ENCODE assay signal across 8 mouse cellular contexts in genomic region chr6:83673395-83673794, GRCm38 (mm10). TPM values are rescaled to one million over a fixed set of nuclear protein-coding genes. Genes with fewer than 3 reads are reported as not detected.
DNase-seq lines count a peak whose midpoint lies in the region; ATAC-seq lines count a peak whose summit lies in the region.
"Had no signal": no experiment of that assay in that cellular context is flagged by ENCODE, and none has a peak within 500 bp of the region (broad histone marks: within the 10 kb centered on the region; RNA-seq: fewer than 3 reads in every experiment).

No protein-coding gene starts in this region.

- H3K27ac ChIP-seq in midbrain, embryonic 13.5 days: no peak overlapping the region

- no peaks in the 10 kb centered on the region for H3K9me3 ChIP-seq in midbrain, embryonic 13.5 days

- H3K4me1 ChIP-seq in midbrain, embryonic 13.5 days (replicated peaks): no peaks in the 10 kb centered on the region

- no peak overlapping the region for H3K4me3 ChIP-seq in midbrain, embryonic 13.5 days (replicated peaks)

- no peaks in the 10 kb centered on the region for H3K36me3 ChIP-seq in midbrain, embryonic 13.5 days

- peak; percentile 81 for DNase-seq in ES-CJ7 (ENCODE audit: low read depth, low spot score)
- DNase-seq in adrenal gland, adult (ENCODE audit: inconsistent age in 2 of 2, low spot score in 1 of 2): peak; percentile 60 to 90
- peak; percentile 90 for DNase-seq in embryo, embryonic 10.5 days (ENCODE audit: low spot score)
- DNase-seq in heart, postnatal 14 days: peak; percentile 70 to 82
- peak; percentile 40 for DNase-seq in left cerebral cortex, adult 11 months (ENCODE audit: low spot score)
- DNase-seq in spleen, postnatal 4 days (ENCODE audit: low spot score in 2 of 2): peak; percentile 50 to 83

- ATAC-seq in midbrain, embryonic 13.5 days: peak; percentile 72; the same call in 1 of the 2 replicates

- WGBS in midbrain, embryonic 13.5 days: 5% methylated on average over 4 of the region's 4 CpGs

- peaks cover 8% of the 10 kb centered on the region; the same call in 1 of the 2 replicates for H3K27me3 ChIP-seq in midbrain, embryonic 13.5 days

- no peak overlapping the region for H3K4me2 ChIP-seq in midbrain, embryonic 13.5 days (replicated peaks)

- no peak overlapping the region for H3K9ac ChIP-seq in midbrain, embryonic 13.5 days (replicated peaks)

- intact Hi-C loops in heart, postnatal 14 days (cut with DNase I): loop anchor here (1.0 to 10.0 kb wide), 3 partner anchors 90 to 449 kb away; no protein-coding TSS in a partner anchor

RNA-seq across cellular contexts. Expression of gene Cd207, which starts 4.3 kb away (rescaled TPM):
- under 1 TPM; 0.37 to 0.76 TPM for total RNA-seq in heart, postnatal 14 days (2021)
- not detected in 2 replicates for polyA plus RNA-seq in midbrain, embryonic 13.5 days (2015; fragmentation: Nextera tagmentation; extraction: Ambion mirVana)
- polyA plus RNA-seq: lung, embryonic 16.5 days had no signal

RNA-seq across cellular contexts. Expression of gene Clec4f, which starts 17.4 kb away (rescaled TPM):
- total RNA-seq in heart, postnatal 14 days (2021): not detected
- not detected in 2 replicates for polyA plus RNA-seq in midbrain, embryonic 13.5 days (2015; fragmentation: Nextera tagmentation; extraction: Ambion mirVana)

RNA-seq across cellular contexts. Expression of gene Vax2, which starts 37.7 kb away (rescaled TPM):
- not detected for total RNA-seq in heart, postnatal 14 days (2021)
- 0.32 and 0.46 TPM in 2 replicates for polyA plus RNA-seq in midbrain, embryonic 13.5 days (2015; fragmentation: Nextera tagmentation; extraction: Ambion mirVana)
- polyA plus RNA-seq: lung, embryonic 16.5 days had no signal

Comparison
In these comparisons a context has a peak if more than half of its experiments do, and no peak if none do; other contexts are left out.
1. DNase-seq: peak in every context shown above with its lines; median percentile 90 in embryo, embryonic 10.5 days; 81 in ES-CJ7; 76 in heart, postnatal 14 days; 75 in adrenal gland, adult; 66 in spleen, postnatal 4 days; 40 in left cerebral cortex, adult 11 months.